Mouse (Mus musculus): ENCODE data around the gene Kifc3.

Gene Kifc3

GRCm38 (mm10) chr8:95084261-95084660 lies 118.4 kb downstream of the Kifc3 start:
- in situ Hi-C loops (cut with MboI; ENCODE audit: unreplicated experiment in 2 of 2) = loop anchor here in 1 of 2 experiments (5.0 kb wide), 1 partner anchor 137 kb away; no protein-coding TSS in a partner anchor

- in situ Hi-C loops (cut with MboI; ENCODE audit: unreplicated experiment in 2 of 2) = loop anchor here in 1 of 2 experiments (5.0 kb wide), 1 partner anchor 134 kb away; no protein-coding TSS in a partner anchor
Measured at GRCm38 (mm10) chr8:95081650-95082049, 121.0 kb downstream of the Kifc3 start.

GRCm38 (mm10) chr8:95080381-95081341 lies 122.0 kb downstream of the Kifc3 start, which contains the start of gene Katnb1:
Gene Katnb1 (plus strand): TSS chr8:95081186.
- in situ Hi-C loops (cut with MboI; ENCODE audit: unreplicated experiment in 2 of 2) = loop anchor here in 1 of 2 experiments (5.0 kb wide), 1 partner anchor 133 kb away; no protein-coding TSS in a partner anchor

- in situ Hi-C loops (cut with MboI; ENCODE audit: unreplicated experiment in 2 of 2) = no loop called here
Measured at GRCm38 (mm10) chr8:95079305-95079704, 123.3 kb downstream of the Kifc3 start.

GRCm38 (mm10) chr8:95078055-95078454 lies 124.6 kb downstream of the Kifc3 start:
- in situ Hi-C loops (cut with MboI; ENCODE audit: unreplicated experiment in 2 of 2) = no loop called here

GRCm38 (mm10) chr8:95076151-95076550 lies 126.5 kb downstream of the Kifc3 start:
- in situ Hi-C loops (cut with MboI; ENCODE audit: unreplicated experiment in 2 of 2) = no loop called here

- in situ Hi-C loops (cut with MboI; ENCODE audit: unreplicated experiment in 2 of 2) = no loop called here
Measured at GRCm38 (mm10) chr8:95075504-95075903, 127.1 kb downstream of the Kifc3 start.

- in situ Hi-C loops (cut with MboI; ENCODE audit: unreplicated experiment in 2 of 2) = loop anchor here in 1 of 2 experiments (5.0 to 25.0 kb wide), 2 partner anchors 35 to 105 kb away; partner anchors contain the start of gene Adgrg1
Measured at GRCm38 (mm10) chr8:95067582-95067981, 135.0 kb downstream of the Kifc3 start.

GRCm38 (mm10) chr8:95064531-95064930 lies 138.1 kb downstream of the Kifc3 start:
- in situ Hi-C loops (cut with MboI; ENCODE audit: unreplicated experiment in 2 of 2) = loop anchor here in 1 of 2 experiments (25.0 kb wide), 1 partner anchor 102 kb away; the partner anchor contains the start of gene Adgrg1

- in situ Hi-C loops (cut with MboI; ENCODE audit: unreplicated experiment in 2 of 2) = loop anchor here (5.0 to 25.0 kb wide), 3 partner anchors 38 to 108 kb away; partner anchors contain the start of gene Adgrg1 (in 1 of the 2)
Measured at GRCm38 (mm10) chr8:95059812-95060533, 142.6 kb downstream of the Kifc3 start.

- in situ Hi-C loops (cut with MboI; ENCODE audit: unreplicated experiment in 2 of 2) = loop anchor here (5.0 to 25.0 kb wide), 3 partner anchors 36 to 106 kb away; partner anchors contain the start of gene Adgrg1 (in 1 of the 2)
Measured at GRCm38 (mm10) chr8:95058661-95059060, 144.0 kb downstream of the Kifc3 start.

- in situ Hi-C loops (cut with MboI; ENCODE audit: unreplicated experiment in 2 of 2) = loop anchor here (5.0 to 25.0 kb wide), 3 partner anchors 34 to 104 kb away; partner anchors contain the start of gene Adgrg1 (in 1 of the 2)
Measured at GRCm38 (mm10) chr8:95056414-95056813, 146.2 kb downstream of the Kifc3 start.

GRCm38 (mm10) chr8:95054927-95055510 lies 147.6 kb downstream of the Kifc3 start, which contains the start of gene Drc7:
Gene Drc7 (plus strand): TSS chr8:95055103.
- in situ Hi-C loops (cut with MboI; ENCODE audit: unreplicated experiment in 2 of 2) = loop anchor here (5.0 to 25.0 kb wide), 3 partner anchors 33 to 103 kb away; partner anchors contain the start of gene Adgrg1 (in 1 of the 2)

GRCm38 (mm10) chr8:95054438-95054837 lies 148.2 kb downstream of the Kifc3 start:
- in situ Hi-C loops (cut with MboI; ENCODE audit: unreplicated experiment in 2 of 2) = loop anchor here in 1 of 2 experiments (25.0 kb wide), 1 partner anchor 92 kb away; the partner anchor contains the start of gene Adgrg1

Data from v-Abl transformed pro-B cells (cell line).